Comparison of ENCODE assay signal across 8 mouse cellular contexts in the genomic region with DNA sequence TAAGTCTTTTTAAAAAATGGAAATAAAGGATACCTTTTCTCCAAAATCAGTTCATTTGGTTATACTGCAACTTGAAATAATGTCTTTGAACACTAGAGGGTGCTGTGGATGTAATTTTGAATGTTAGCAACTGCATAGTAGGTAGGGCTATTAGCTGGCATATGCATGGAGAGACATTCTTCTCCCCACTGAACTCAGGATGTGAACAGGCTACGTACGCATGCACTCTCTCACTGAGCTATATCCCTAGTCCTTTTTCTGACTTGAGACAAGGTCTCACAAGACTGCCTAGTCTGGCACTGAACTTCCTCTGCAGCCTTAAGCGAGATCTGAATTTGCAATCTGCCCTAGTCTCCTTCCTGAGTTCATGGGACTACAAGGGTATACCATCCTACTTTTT. TPM values are rescaled to one million over a fixed set of nuclear protein-coding genes. Genes with fewer than 3 reads are reported as not detected.
DNase-seq lines count a peak whose midpoint lies in the region.

No protein-coding gene starts in this region.

- peak; percentile 89 for DNase-seq in heart, adult 11 months
- DNase-seq in heart, postnatal 4 days = no peak
- DNase-seq in 416B (ENCODE audit: low read depth) = peak; percentile 88
- DNase-seq in Muller cell, postnatal 12 days (ENCODE audit: inconsistent ontology term) = peak; percentile 58
- peak; percentile 87 for DNase-seq in forelimb bud, embryonic 11.5 days (ENCODE audit: low read depth, low spot score)
- peak; percentile 73 for DNase-seq in large intestine, adult 2 months (ENCODE audit: low read depth, low spot score)
- peak; percentile 85 for DNase-seq in retina, postnatal 1 day
- no peak for DNase-seq in adrenal gland, postnatal 25 days

- 45% methylated on average over 3 of the region's 3 CpGs for WGBS in large intestine, adult 2 months

RNA-seq across cellular contexts. Expression of gene Ezh1, which starts 14.3 kb away (rescaled TPM):
- 10 to 100 TPM; 14.7 to 15.0 TPM for total RNA-seq in heart, postnatal 4 days (2021)
- polyA plus RNA-seq in large intestine, adult 2 months (2012; rRNA removed) = 22.1 and 30.6 TPM in 2 replicates
- total RNA-seq in adrenal gland, postnatal 25 days (2021) = 37.3 and 49.6 TPM in 2 replicates

RNA-seq across cellular contexts. Expression of gene Ramp2, which starts 33.9 kb away (rescaled TPM):
- total RNA-seq in heart, postnatal 4 days (2021) = 100 to 1,000 TPM; 122 to 134 TPM
- polyA plus RNA-seq in large intestine, adult 2 months (2012; rRNA removed) = 38.9 and 40.8 TPM in 2 replicates
- 53.9 and 57.0 TPM in 2 replicates for total RNA-seq in adrenal gland, postnatal 25 days (2021)

RNA-seq across cellular contexts. Expression of gene Ccr10, which starts 36.7 kb away (rescaled TPM):
- not detected for total RNA-seq in heart, postnatal 4 days (2021)
- 9.2 and 16.9 TPM in 2 replicates for polyA plus RNA-seq in large intestine, adult 2 months (2012; rRNA removed)
- total RNA-seq in adrenal gland, postnatal 25 days (2021) = 0.18 TPM in 1 of 2 replicates, not detected in the other

RNA-seq across cellular contexts. Expression of gene Plekhh3, which starts 40.8 kb away (rescaled TPM):
- total RNA-seq in heart, postnatal 4 days (2021) = 10 to 100 TPM; 23.1 to 27.3 TPM
- 22.9 and 31.4 TPM in 2 replicates for polyA plus RNA-seq in large intestine, adult 2 months (2012; rRNA removed)
- total RNA-seq in adrenal gland, postnatal 25 days (2021) = 31.1 and 36.4 TPM in 2 replicates

RNA-seq across cellular contexts. Expression of gene Vps25, which starts 41.5 kb away (rescaled TPM):
- total RNA-seq in heart, postnatal 4 days (2021) = 10 to 100 TPM; 87.6 to 88.7 TPM
- 80.6 and 82.2 TPM in 2 replicates for polyA plus RNA-seq in large intestine, adult 2 months (2012; rRNA removed)
- 112 and 116 TPM in 2 replicates for total RNA-seq in adrenal gland, postnatal 25 days (2021)

Comparison
In these comparisons a context has a peak if more than half of its experiments do, and no peak if none do; other contexts are left out.
1. DNase-seq: peak in heart, adult 11 months (single experiment), 416B (single experiment), Muller cell, postnatal 12 days (single experiment), forelimb bud, embryonic 11.5 days (single experiment), large intestine, adult 2 months (single experiment) and retina, postnatal 1 day (single experiment); none in heart, postnatal 4 days (single experiment) and adrenal gland, postnatal 25 days (single experiment).